Mouse (Mus musculus) gastrocnemius, adult 2 months (tissue): ENCODE data around the gene Zfhx2. TPM values are rescaled to one million over a fixed set of nuclear protein-coding genes. Genes with fewer than 3 reads are reported as not detected.

Source experiments
- DNase-seq: peaks from one replicate; pipeline ENCODE4 v3.0.0; 2022
- H3K27ac ChIP-seq: fragments of 200-600 bp; 2 replicates; pipeline ENCODE4 v1.8.1; 2022; ENCODE audit warnings: mild to moderate bottlenecking
- H3K4me3 ChIP-seq: fragments of 200-600 bp; 2 replicates; pipeline ENCODE4 v1.8.1; 2022; ENCODE audit warnings: mild to moderate bottlenecking, moderate library complexity
- CTCF ChIP-seq: fragments of 200-600 bp; IDR thresholded peaks from 2 replicates; pipeline ENCODE4 v1.8.1; 2022; ENCODE audit warnings: antibody characterized with exemption, mild to moderate bottlenecking, moderate library complexity
- intact Hi-C: fragments of 180-260 bp; cut with DNase I; formaldehyde crosslinking; loops from one replicate; pipeline ENCODE4 v1.15.1; 2025
- total RNA-seq, 2 experiments: library from RNA; stranded (reverse); gene quantifications; 2 replicates each; pipeline ENCODE4 v1.2.3; 2021

The Zfhx2 gene
- total RNA-seq, 2 experiments from 2014 or later: 5.1 to 6.0 TPM

DNA sequence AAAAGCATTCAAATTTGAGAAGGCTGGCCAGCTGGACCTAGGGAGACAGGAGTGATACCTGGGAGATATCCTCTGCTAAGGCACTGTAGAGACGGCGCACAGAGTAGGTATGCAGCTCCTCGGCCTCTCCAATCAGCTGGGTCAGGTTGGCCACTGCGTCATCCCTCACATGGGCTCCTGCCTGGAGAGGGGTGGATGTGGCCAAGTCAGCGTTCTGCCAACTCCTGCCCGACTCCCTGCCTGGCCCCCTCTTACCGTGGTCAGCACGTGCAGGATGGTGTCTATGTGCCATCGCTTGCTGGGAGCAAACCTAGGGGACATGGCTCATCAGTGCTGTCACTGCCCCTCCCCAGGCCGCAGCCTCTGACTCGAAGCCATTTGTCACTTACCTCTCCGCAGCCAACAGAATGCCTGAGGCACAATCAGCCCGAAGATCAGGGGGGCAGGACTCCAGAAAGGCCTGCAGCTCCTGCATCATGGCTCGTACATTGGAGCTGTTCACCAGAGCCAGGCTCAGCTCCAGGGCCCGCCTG lies 10.2 kb upstream of the Zfhx2 start:
- Histone ChIP-seq H3K27ac (no peak overlapping the region), H3K4me3 (no peak overlapping the region)
- TF ChIP-seq CTCF: no peak
- no peak for DNase-seq
- intact Hi-C loops: loop anchor here (5.0 kb wide), 1 partner anchor 80 kb away; no protein-coding TSS in a partner anchor

DNA sequence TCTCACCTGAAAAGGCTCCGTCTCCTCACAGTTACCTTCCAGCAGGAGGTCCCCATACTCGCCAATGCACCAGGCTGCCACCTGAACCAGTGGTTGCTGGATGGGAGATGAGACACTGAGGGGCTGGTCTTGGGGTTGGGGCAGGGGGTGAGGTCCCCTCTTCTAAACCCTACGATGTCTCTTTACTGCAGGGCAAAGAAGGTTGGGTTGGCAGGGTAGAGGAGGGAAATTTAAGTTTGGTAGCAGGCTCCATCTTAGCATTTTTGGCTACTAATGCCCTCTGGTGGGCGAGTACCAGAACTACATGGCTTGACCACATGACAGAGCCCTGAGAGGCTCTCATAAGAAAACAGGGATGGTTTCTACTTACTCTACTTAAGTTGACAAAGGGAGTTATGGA lies 9.5 kb upstream of the Zfhx2 start:
- intact Hi-C loops: loop anchor here (5.0 kb wide), 1 partner anchor 79 kb away; no protein-coding TSS in a partner anchor
- peak; percentile 59 for DNase-seq
- peak; percentile 87 for TF ChIP-seq CTCF
- no peak overlapping the region for H3K4me3 ChIP-seq
- no peak overlapping the region for H3K27ac ChIP-seq

DNA sequence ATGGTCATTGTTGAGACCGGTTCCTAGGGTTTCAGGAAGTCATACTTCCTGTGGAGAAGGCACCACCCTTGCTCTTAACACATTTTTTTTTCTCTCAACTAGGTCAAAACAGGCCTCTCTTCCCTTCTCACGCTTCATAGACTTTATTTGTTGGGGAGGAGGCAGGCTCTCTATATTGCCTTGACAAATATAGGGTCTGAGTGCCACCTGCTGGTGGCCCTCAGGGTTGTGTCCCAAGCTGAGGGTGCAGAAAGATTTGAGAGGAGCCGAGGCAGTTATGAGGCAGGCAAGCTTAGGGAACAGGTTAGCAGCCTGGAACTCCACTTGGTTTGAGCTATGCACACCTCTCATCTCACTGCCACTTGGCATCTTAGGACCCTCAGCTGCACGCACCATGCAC lies 5.9 kb upstream of the Zfhx2 start:
- intact Hi-C loops: loop anchor here (10.0 kb wide), 2 partner anchors 203 to 843 kb away; partner anchors contain the start of genes Abhd4, Dad1 and Pabpn1
- TF ChIP-seq CTCF: peak; percentile 55
- H3K4me3 ChIP-seq: no peak overlapping the region
- DNase-seq: no peak
- no peak overlapping the region for H3K27ac ChIP-seq

DNA sequence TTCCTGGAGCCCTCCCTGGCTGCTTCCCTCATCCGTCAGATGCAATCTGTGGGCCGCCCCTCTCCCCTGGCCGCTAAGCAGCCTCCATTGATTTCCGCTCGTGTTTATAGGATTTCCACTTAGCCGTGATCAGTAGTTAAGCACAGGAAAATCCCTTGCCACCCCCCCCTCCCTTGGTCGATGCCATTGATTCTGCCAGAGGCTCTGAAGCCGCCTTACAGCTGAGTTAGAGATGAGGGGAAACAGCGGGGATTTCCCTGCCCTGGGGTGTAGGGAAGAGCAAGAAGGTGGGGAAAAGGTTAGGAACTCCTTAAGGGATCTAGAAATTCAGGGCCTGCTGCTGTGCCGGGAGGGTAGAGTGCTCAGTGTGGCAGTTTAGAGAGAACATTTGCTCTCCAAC lies 5.5 kb upstream of the Zfhx2 start:
- peak overlapping the region; percentile 46; the same call in 1 of the 2 replicates for H3K27ac ChIP-seq
- no peak for TF ChIP-seq CTCF
- no peak for DNase-seq
- intact Hi-C loops: loop anchor here (10.0 kb wide), 2 partner anchors 203 to 843 kb away; partner anchors contain the start of genes Abhd4, Dad1 and Pabpn1
- H3K4me3 ChIP-seq: no peak overlapping the region

DNA sequence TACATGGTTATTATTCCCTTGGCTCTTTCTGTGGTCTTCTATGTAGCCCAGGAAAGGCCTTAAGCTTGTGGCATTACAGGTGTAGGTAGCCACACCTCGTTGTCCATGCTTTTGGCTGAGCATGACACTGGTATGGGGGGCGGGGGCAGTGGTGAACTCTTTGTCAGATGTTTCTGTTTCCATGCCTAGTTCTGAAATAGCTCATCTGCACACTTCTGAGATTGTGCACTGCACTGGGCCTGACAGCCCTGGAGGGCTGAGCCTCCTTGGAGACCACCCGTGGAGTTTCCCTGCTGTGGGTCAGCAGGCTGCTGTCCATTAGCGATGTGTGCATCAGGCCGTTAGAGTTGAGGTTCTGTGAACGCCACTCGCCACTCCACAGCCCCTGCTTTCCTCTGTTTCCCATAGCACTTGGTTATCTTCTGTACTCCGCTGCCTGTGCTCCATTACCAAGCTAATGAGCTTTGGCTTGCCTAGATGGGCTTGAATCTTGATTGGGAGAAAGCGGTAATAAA lies 4.5 kb upstream of the Zfhx2 start:
- intact Hi-C loops: loop anchor here (10.0 kb wide), 2 partner anchors 202 to 842 kb away; partner anchors contain the start of genes Abhd4, Dad1 and Pabpn1
- H3K4me3 ChIP-seq: no peak overlapping the region
- TF ChIP-seq CTCF: no peak
- DNase-seq: no peak
- H3K27ac ChIP-seq: no peak overlapping the region

DNA sequence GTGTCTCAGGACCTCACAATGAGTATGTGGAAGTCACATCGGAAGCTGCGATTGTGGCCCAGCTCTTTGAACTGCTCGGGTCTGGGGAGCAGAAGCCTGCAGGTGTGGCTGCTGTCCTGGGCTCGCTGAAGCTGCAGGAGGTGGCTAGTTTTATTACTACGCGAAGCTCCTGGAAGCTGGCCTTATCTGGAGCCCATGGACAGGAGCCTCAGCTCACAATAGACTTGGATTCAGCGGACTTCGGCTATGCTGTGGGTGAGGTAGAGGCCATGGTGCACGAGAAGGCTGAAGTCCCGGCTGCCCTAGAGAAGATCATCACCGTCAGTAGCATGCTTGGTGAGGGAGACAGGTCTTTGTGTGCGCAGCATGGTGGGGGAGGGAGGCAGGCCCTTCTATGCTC lies 3.5 kb upstream of the Zfhx2 start:
- DNase-seq: no peak
- Histone ChIP-seq H3K4me3 (peak overlapping the region; percentile 84), H3K27ac (peak overlapping the region; percentile 90; the same call in 1 of the 2 replicates)
- no peak for TF ChIP-seq CTCF
- intact Hi-C loops: loop anchor here (10.0 kb wide), 2 partner anchors 201 to 841 kb away; partner anchors contain the start of genes Abhd4, Dad1 and Pabpn1

DNA sequence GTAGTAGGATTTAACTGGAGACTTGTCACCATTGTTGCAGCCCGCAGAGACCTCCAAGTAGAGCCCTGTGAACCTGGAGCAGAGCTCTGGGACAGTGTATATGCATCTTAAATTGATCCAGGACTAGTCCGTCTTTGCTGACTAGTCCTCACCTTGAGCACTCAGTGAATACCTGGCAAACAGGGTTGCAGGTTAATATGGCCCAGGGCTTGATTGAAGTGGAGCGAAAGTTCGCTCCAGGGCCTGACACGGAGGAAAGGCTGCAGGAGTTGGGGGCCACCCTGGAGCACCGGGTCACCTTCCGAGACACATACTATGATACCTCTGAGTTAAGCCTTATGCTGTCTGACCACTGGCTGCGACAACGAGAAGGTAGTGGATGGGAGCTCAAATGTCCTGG lies 3.1 kb upstream of the Zfhx2 start:
- intact Hi-C loops: loop anchor here (10.0 kb wide), 2 partner anchors 200 to 840 kb away; partner anchors contain the start of genes Abhd4, Dad1 and Pabpn1
- peak overlapping the region; percentile 90 for H3K27ac ChIP-seq
- no peak for TF ChIP-seq CTCF
- no peak for DNase-seq
- H3K4me3 ChIP-seq: peak overlapping the region; percentile 84

DNA sequence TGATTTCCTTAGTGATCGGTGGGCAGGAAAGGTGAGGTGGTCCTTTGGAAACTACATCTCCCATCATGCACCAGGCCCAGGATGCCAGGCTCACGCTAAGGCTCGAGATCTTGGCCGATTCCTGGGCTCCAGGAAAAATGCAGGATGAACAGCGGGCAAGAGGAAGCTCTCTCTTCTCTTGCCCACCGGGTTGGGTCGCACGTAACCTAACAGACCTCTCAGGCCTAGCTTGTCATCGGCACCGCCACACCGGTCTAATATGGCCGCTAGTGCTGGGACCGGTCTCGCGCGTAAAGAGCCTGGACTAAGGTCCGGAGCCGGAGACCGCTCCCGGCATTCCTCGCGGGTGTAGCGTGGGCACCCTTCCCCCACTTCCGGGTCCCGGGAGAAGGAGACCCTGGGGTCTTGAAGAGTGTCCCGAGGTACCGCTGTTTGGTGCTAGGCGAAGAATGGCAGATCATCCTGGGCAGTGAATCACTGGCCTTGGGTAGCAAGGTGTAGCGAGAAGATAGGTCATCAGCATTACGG lies 2.6 kb upstream of the Zfhx2 start, which contains the start of gene Thtpa:
Gene Thtpa, plus strand, starts transcription at position 81 of the 528 bp plus-strand sequence.
- peak within 1 kb of the TSS; percentile 90 for H3K27ac ChIP-seq
- intact Hi-C loops: loop anchor here (10.0 kb wide), 2 partner anchors 200 to 840 kb away; partner anchors contain the start of genes Abhd4, Dad1 and Pabpn1
- TF ChIP-seq CTCF: no peak

DNA sequence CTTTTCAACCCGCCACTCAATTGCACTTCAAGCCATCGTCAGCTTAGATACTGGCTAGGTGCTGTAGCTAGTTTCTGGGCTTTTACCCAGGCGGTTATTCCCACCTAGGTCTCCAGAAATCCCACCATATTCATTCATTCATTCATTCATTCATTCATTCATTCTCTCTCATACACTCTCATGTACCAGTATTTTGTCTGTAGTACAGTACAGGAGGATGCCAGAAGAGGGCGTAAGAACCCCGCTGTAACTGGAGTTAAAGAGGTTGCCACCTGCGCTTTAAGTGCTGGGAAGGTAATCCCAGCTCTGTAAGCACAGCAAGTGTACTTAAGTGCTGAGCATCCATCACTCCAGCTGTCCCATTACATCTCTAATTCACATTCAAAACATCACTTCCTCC lies 1.8 kb upstream of the Zfhx2 start:
- TF ChIP-seq CTCF: no peak
- no peak overlapping the region for H3K4me3 ChIP-seq
- intact Hi-C loops: loop anchor here (10.0 kb wide), 2 partner anchors 199 to 839 kb away; partner anchors contain the start of genes Abhd4, Dad1 and Pabpn1

More for the DNA sequence above, 2.6 kb upstream of the Zfhx2 start, which contains the start of gene Thtpa:
- peak; percentile 87 for DNase-seq
- H3K4me3 ChIP-seq: peak within 1 kb of the TSS; percentile 84

DNA sequence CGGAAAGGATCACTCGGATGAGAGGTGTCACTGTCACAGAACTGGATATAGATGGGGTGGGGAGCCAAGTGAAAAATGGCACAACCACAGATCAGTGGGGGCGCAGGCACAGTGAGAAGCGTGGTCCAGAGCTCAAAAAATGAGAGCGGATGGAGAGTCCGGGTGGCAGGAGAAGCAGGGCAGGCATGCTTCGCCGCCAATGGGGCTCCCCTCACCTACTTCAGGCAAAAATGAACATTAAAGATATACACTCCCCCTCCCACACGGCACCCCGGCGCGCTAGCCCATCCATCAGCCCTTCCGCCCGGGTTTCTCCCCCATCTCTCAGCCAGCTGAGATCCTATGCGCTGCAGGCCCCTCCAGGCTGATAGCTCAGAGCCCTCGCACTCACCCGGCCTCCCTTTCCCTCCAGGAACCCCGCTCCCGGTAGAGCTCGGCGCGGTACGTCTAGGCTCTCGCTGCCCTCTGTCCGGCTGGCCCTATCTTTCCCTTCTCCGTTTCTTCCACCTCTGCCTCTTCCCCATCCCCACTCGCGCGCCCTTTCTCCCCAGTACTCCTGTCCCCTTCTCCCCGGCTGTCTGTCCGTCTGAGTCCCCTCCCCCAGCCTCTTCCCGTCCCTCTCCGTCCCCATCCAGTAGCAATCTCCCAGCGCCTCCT lies 787 bp downstream of the Zfhx2 start:
- TF ChIP-seq CTCF: no peak
- intact Hi-C loops: loop anchor here (10.0 kb wide), 2 partner anchors 197 to 837 kb away; partner anchors contain the start of genes Abhd4, Dad1 and Pabpn1
- H3K4me3 ChIP-seq: peak overlapping the region; percentile 91
- peak overlapping the region; percentile 73 for H3K27ac ChIP-seq
- DNase-seq: peak; percentile 34

More for the DNA sequence above, 1.8 kb upstream of the Zfhx2 start:
- peak overlapping the region; percentile 90; the same call in 1 of the 2 replicates for H3K27ac ChIP-seq
- DNase-seq: peak; percentile 9

DNA sequence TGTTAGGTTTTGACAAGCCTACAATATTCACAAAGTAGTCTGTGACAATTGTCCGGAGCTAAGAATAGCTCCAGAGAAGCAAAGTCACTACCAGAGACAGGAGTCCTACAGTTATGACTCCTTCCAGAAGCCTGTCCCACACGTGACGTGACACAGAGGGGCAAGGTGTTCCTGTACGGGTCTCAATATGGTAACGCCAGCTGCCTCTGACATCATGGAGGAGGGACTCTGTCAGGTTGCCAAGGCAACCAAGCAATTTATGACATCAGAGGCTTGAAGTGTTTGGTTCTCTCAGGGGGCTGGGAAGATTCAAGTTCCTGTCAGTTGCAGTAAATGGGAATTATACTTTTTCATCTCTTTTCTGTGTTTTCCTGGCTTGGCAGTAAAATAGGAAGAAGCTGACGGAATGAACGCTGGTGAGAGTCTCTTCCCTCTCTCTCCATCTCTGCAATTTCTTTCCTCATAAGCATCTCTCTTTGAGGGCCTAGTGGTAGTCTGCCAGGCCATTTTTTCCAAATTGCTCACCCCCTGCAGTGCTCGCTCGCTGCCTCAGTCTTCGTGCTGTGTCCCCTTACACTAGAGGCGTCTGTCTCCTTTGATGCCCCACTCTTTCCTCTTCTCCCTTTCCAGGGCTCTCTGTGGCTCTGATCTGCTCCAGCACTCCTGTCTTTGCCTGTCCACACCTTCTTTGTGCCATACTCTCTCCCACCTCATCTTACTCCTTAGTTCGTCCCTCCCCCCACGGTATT lies 2.8 kb downstream of the Zfhx2 start:
- intact Hi-C loops: no loop called here
- Histone ChIP-seq H3K27ac (no peak overlapping the region), H3K4me3 (no peak overlapping the region)
- TF ChIP-seq CTCF: no peak
- DNase-seq: peak; percentile 15

DNA sequence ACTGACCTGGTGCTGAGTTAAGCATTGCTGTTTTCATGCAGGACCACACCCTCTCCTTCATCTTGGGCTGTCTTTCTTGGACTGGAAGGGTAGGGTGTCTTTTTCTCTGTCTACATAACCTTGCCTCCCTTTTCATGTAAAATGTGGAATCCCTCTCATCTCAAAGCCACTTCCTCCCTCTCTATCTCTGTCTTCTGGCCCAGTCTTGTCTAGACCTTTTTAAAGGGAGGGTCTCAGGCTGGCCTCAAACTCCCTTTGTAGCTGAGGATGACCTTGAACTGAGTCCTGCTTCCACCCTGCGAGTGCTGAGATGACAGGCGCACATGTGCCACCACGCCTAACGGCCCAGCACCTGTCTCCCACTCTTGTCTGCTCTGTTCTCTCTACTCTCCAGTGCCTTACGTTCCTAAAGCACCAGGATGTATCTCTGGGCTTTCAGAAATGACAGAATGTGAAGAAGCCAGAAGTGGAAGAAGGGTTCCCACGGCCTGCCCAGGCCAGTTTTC lies 6.1 kb downstream of the Zfhx2 start:
- Histone ChIP-seq H3K4me3 (no peak overlapping the region), H3K27ac (no peak overlapping the region)
- intact Hi-C loops: no loop called here
- TF ChIP-seq CTCF: no peak
- no peak for DNase-seq
